Mouse (Mus musculus): Measurements from ENCODE around the gene Gm10491.
"Not testable (repeated sequence)": the region's sequence is repeated elsewhere in the genome, so short reads cannot be mapped to it uniquely, and the experiment has no call there.

GRCm38 (mm10) chrX:7909242-7909641 is 1.6 kb upstream of the Gm10491 start, which contains the start of gene Gm10490:
- not testable (repeated sequence) for TF ChIP-seq CTCF (IDR thresholded peaks at IDR 0.05; ENCODE audit: control insufficient read depth, insufficient read depth, insufficient replicate concordance, low read depth, low read length); POLR2A (IDR thresholded peaks at IDR 0.05; ENCODE audit: control insufficient read depth, low read depth, low read length)

Measured in testis, adult 2 months (tissue).